Mouse (Mus musculus) liver, embryonic 12.5 days (tissue): ENCODE data around the gene Cirbp. TPM values are rescaled to one million over a fixed set of nuclear protein-coding genes. Genes with fewer than 3 reads are reported as not detected.
A peak's percentile ranks its signal among the peaks of the same experiment; 100 is the strongest.

Source experiments
- ATAC-seq: fragments of 200-750 bp; cut with Nextera tagmentation; 2 replicates; pipeline ENCODE4 v1.8.0; 2017; ENCODE audit warnings: moderate number of reproducible peaks, mild to moderate bottlenecking, moderate library complexity
- H3K27ac ChIP-seq: fragments of 300-500 bp; sonication (generic); 2 replicates; pipeline ENCODE4 v1.5.1; 2016; ENCODE audit warnings: mild to moderate bottlenecking
- H3K27me3 ChIP-seq: fragments of 300-500 bp; sonication (generic); replicated peaks from 2 replicates; pipeline ENCODE4 v1.6.1; 2016; ENCODE audit warnings: mild to moderate bottlenecking, moderate library complexity
- H3K36me3 ChIP-seq: fragments of 300-500 bp; sonication (generic); 2 replicates; pipeline ENCODE4 v1.6.1; 2016; ENCODE audit warnings: mild to moderate bottlenecking, moderate library complexity
- H3K4me1 ChIP-seq: fragments of 300-500 bp; sonication (generic); 2 replicates; pipeline ENCODE4 v1.6.1; 2016
- H3K4me2 ChIP-seq: fragments of 300-500 bp; sonication (generic); 2 replicates; pipeline ENCODE4 v1.6.1; 2016; ENCODE audit warnings: mild to moderate bottlenecking, moderate library complexity
- H3K4me3 ChIP-seq: fragments of 300-500 bp; sonication (generic); 2 replicates; pipeline ENCODE4 v1.5.1; 2016; ENCODE audit warnings: mild to moderate bottlenecking, moderate library complexity
- H3K9ac ChIP-seq: fragments of 300-500 bp; sonication (generic); 2 replicates; pipeline ENCODE4 v1.6.1; 2016; ENCODE audit warnings: mild to moderate bottlenecking, moderate library complexity
- H3K9me3 ChIP-seq: fragments of 300-500 bp; sonication (generic); replicated peaks from 2 replicates; pipeline ENCODE4 v1.6.1; 2016; ENCODE audit warnings: mild to moderate bottlenecking, moderate library complexity
- WGBS: fragments of 180-500 bp; shearing (Covaris S2); methylation state at CpG from one replicate; pipeline ENCODE4 v1.1.7; 2016; ENCODE audit not compliant: insufficient replicate concordance; 5-methylcytosine and 5-hydroxymethylcytosine counted together
- polyA plus RNA-seq: library from polyadenylated mRNA; unstranded; fragments of >200 nt; fragmentation: Nextera tagmentation; extraction: Ambion mirVana; gene quantifications from 2 replicates; pipeline ENCODE4 v1.2.1, GENCODE M21; 2016

The Cirbp gene
- polyA plus RNA-seq, 1 experiment from 2014 or later: 22.1 TPM

DNA sequence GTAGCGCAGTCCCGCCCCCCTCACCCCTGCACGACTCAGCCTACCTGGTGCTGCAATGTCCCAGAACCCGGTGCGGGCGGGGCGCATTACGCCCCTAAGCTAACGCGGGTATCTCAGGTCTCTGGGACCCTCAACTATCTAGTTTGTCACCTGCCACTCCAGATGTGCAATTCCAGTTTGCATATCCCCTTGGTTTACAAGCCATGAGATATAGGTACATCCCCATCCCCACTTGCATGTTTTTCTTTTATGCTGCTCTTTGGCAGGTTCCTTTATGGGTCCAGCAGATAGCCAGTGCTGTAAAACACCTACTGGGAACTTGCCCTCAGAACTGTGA lies 26.4 kb upstream of the Cirbp start:
- H3K27ac ChIP-seq: peak overlapping the region; percentile 15; the same call in 1 of the 2 replicates
- H3K4me1 ChIP-seq: peaks cover 73% of the 10 kb centered on the region
- peaks cover 12% of the 10 kb centered on the region for H3K36me3 ChIP-seq
- H3K4me3 ChIP-seq: peak overlapping the region; percentile 65
- no peaks in the 10 kb centered on the region for H3K9me3 ChIP-seq
- H3K27me3 ChIP-seq: peaks cover 56% of the 10 kb centered on the region
- H3K4me2 ChIP-seq: peak overlapping the region; percentile 97
- no peak; the same call in 1 of the 2 replicates for ATAC-seq
- peak overlapping the region; percentile 73 for H3K9ac ChIP-seq
- WGBS: under 1% methylated on average over 9 of the region's 10 CpGs

DNA sequence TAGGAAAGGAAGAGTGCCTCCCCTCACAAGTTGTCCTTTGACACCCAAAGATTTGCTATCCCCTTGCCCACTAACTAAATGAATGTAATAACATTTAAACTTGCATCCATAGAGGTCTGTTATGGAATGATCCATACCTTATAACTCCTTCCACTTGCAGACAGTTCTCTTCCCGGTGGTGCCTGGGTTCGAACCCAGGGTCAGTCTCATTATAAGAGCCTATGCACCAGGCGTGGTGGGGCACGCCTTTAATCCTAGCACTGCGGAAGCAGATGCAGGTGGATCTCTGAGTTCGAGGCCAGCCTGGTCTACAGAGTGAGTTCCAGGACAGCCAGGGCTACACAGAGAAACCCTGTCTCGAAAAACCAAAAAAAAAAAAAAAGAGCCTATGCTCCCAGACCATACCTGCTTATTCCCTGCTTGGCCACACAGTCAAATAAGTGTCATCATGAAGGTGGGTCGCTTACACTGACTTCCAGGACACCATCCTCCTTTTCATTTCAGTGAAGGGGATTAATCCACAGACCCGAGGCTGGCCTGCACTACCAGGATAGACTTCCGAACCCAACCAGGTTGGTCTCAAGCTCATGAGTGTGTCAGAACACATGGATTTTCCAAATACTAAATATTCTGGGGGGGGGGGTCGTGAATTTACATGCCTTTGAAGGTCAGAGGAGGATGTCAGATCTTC lies 25.7 kb upstream of the Cirbp start:
- Histone ChIP-seq H3K36me3 (peaks cover 19% of the 10 kb centered on the region), H3K9ac (peak overlapping the region; percentile 71; the same call in 1 of the 2 replicates), H3K27ac (peak overlapping the region; percentile 94), H3K9me3 (no peaks in the 10 kb centered on the region), H3K4me2 (peak overlapping the region; percentile 97), H3K27me3 (peaks cover 49% of the 10 kb centered on the region), H3K4me1 (peaks cover 80% of the 10 kb centered on the region), H3K4me3 (no peak overlapping the region)
- WGBS: 70% methylated on average over 11 of the region's 11 CpGs
- no peak for ATAC-seq

- ATAC-seq: no peak
- H3K4me3 ChIP-seq: peak within 1 kb of the TSS; percentile 76
- peaks cover 44% of the 10 kb centered on the region for H3K27me3 ChIP-seq
- peak within 1 kb of the TSS; percentile 94 for H3K27ac ChIP-seq
- H3K4me1 ChIP-seq: peaks cover 86% of the 10 kb centered on the region
- peak within 1 kb of the TSS; percentile 71 for H3K9ac ChIP-seq
- H3K4me2 ChIP-seq: peak within 1 kb of the TSS; percentile 97
- 70% methylated on average over 10 of the region's 10 CpGs for WGBS
- H3K36me3 ChIP-seq: peaks cover 25% of the 10 kb centered on the region
- no peaks in the 10 kb centered on the region for H3K9me3 ChIP-seq
These were observed 25.1 kb upstream of the Cirbp start, which contains the start of gene Cbarp for GRCm38 (mm10) chr10:80140666-80141035. Gene Cbarp, minus strand, starts transcription at chr10:80140835.

DNA sequence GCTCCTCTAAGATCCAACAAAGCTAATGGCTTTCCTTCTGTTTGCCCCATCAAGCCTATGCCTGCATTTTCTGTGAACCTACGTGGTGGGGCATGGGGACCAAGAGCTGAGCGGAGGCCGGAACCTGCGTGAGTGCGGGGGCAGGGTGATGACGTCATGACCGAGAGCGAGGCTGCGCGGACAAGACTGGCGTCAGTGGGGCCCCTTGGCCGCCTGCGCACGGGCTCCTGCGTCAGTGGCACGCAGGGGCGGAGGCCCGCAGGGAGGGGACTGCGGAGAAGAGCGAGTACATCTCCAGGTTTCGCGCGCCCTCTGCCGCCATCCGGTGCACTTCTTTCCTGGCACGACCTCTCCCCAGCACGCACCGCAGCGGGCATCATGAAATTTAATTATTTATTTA lies 24.5 kb upstream of the Cirbp start:
- Histone ChIP-seq H3K27ac (peak overlapping the region; percentile 94), H3K4me3 (peak overlapping the region; percentile 76), H3K9ac (peak overlapping the region; percentile 71), H3K4me1 (peaks cover 92% of the 10 kb centered on the region), H3K27me3 (peaks cover 38% of the 10 kb centered on the region), H3K9me3 (no peaks in the 10 kb centered on the region), H3K36me3 (peaks cover 30% of the 10 kb centered on the region), H3K4me2 (peak overlapping the region; percentile 90)
- peak; percentile 80 for ATAC-seq
- 0% methylated on average over 29 of the region's 29 CpGs for WGBS

GRCm38 (mm10) chr10:80141786-80142529 lies 23.8 kb upstream of the Cirbp start:
- WGBS: under 1% methylated on average over 43 of the region's 43 CpGs
- Histone ChIP-seq H3K27me3 (peaks cover 31% of the 10 kb centered on the region), H3K9ac (peak overlapping the region; percentile 88), H3K4me2 (peak overlapping the region; percentile 90), H3K9me3 (no peaks in the 10 kb centered on the region), H3K36me3 (peaks cover 36% of the 10 kb centered on the region), H3K27ac (peak overlapping the region; percentile 94), H3K4me3 (peak overlapping the region; percentile 76), H3K4me1 (peaks cover 92% of the 10 kb centered on the region)
- ATAC-seq: peak; percentile 81

- WGBS: under 1% methylated on average over 15 of the region's 15 CpGs
- peak; percentile 19; the same call in 1 of the 2 replicates for ATAC-seq
- Histone ChIP-seq H3K9me3 (no peaks in the 10 kb centered on the region), H3K27me3 (peaks cover 25% of the 10 kb centered on the region), H3K4me2 (peak overlapping the region; percentile 90), H3K9ac (peak overlapping the region; percentile 88), H3K4me1 (peaks cover 92% of the 10 kb centered on the region), H3K36me3 (peaks cover 38% of the 10 kb centered on the region), H3K4me3 (peak overlapping the region; percentile 76), H3K27ac (peak overlapping the region; percentile 94)
These were observed 23.3 kb upstream of the Cirbp start for GRCm38 (mm10) chr10:80142530-80142925.

DNA sequence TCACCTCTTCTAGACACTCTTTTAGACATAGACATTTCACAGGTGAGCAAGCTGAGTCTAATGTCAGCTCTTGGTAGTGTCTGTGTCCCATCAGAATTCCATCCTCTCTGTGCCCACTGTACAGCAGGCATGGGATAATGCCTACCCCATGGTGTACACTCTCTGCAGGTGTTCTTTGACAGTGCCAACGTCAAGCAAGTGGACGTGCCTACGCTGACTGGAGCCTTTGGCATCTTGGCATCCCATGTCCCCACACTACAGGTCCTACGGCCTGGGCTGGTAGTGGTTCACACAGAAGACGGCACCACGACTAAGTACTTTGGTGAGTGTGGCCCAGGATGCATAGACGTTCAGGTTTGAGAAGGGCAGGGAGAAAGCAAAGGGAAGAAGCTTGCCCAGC lies 22.1 kb upstream of the Cirbp start:
- H3K4me3 ChIP-seq: peak overlapping the region; percentile 76; the same call in 1 of the 2 replicates
- no peak overlapping the region; the same call in 1 of the 2 replicates for H3K27ac ChIP-seq
- no peaks in the 10 kb centered on the region for H3K9me3 ChIP-seq
- H3K27me3 ChIP-seq: peaks cover 14% of the 10 kb centered on the region
- H3K36me3 ChIP-seq: peaks cover 38% of the 10 kb centered on the region
- no peak for ATAC-seq
- no peak overlapping the region for H3K9ac ChIP-seq
- WGBS: 86% methylated on average over 7 of the region's 7 CpGs
- peak overlapping the region; percentile 90 for H3K4me2 ChIP-seq
- peaks cover 89% of the 10 kb centered on the region for H3K4me1 ChIP-seq

- H3K4me2 ChIP-seq: no peak overlapping the region
- H3K4me1 ChIP-seq: peaks cover 84% of the 10 kb centered on the region
- peaks cover 38% of the 10 kb centered on the region for H3K36me3 ChIP-seq
- H3K9me3 ChIP-seq: no peaks in the 10 kb centered on the region
- H3K27ac ChIP-seq: peak overlapping the region; percentile 57; the same call in 1 of the 2 replicates
- H3K4me3 ChIP-seq: no peak overlapping the region
- WGBS: 90% methylated on average over 12 of the region's 12 CpGs
- no peak for ATAC-seq
- 0 out of 2 replicates have a peak overlapping the region, but pooled peaks have one; percentile 91 for H3K9ac ChIP-seq
- peaks cover 9% of the 10 kb centered on the region for H3K27me3 ChIP-seq
These were observed 21.6 kb upstream of the Cirbp start for GRCm38 (mm10) chr10:80144159-80144558.

GRCm38 (mm10) chr10:80144864-80145838 lies 20.6 kb upstream of the Cirbp start:
- Histone ChIP-seq H3K4me1 (peaks cover 81% of the 10 kb centered on the region), H3K4me2 (peak overlapping the region; percentile 98), H3K9ac (peak overlapping the region; percentile 91), H3K27ac (peak overlapping the region; percentile 98), H3K9me3 (no peaks in the 10 kb centered on the region), H3K27me3 (no peaks in the 10 kb centered on the region; the same call in 1 of the 2 replicates), H3K4me3 (peak overlapping the region; percentile 5; the same call in 1 of the 2 replicates), H3K36me3 (peaks cover 43% of the 10 kb centered on the region)
- WGBS: 78% methylated on average over 20 of the region's 20 CpGs
- ATAC-seq: no peak

- no peak for ATAC-seq
- Histone ChIP-seq H3K4me3 (peak overlapping the region; percentile 5; the same call in 1 of the 2 replicates), H3K36me3 (peaks cover 50% of the 10 kb centered on the region), H3K4me2 (peak overlapping the region; percentile 98), H3K9ac (peak overlapping the region; percentile 91), H3K27ac (peak overlapping the region; percentile 98), H3K4me1 (peaks cover 81% of the 10 kb centered on the region), H3K27me3 (no peaks in the 10 kb centered on the region), H3K9me3 (no peaks in the 10 kb centered on the region)
- WGBS: 68% methylated on average over 6 of the region's 6 CpGs
These were observed 19.9 kb upstream of the Cirbp start for GRCm38 (mm10) chr10:80145896-80146295.

DNA sequence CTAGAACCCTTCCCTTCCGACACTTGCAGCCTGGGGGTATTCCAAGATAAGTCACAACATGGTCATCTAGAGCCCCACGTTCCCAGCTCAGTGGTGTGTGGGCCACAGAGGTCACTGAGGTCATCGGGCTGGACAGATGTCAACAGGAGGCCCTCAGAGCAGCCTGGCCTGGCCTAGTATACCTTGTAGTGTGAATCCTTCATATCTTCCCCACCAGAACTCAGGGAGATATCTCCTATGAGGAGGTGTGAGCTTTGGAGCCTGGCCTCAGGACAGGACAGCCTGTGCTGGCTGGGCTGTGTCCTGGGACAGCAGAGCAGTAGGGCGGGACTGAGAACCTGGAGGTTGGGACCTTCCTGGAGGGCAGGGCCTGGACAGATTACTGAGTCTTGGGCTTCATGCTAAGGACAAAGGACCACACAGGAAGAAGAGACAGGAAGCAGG lies 19.2 kb upstream of the Cirbp start:
- peak overlapping the region; percentile 91 for H3K9ac ChIP-seq
- 61% methylated on average over 4 of the region's 4 CpGs for WGBS
- 0 out of 2 replicates have a peak overlapping the region, but pooled peaks have one; percentile 85 for H3K4me3 ChIP-seq
- peak overlapping the region; percentile 98 for H3K27ac ChIP-seq
- H3K4me2 ChIP-seq: peak overlapping the region; percentile 98
- H3K9me3 ChIP-seq: no peaks in the 10 kb centered on the region
- H3K27me3 ChIP-seq: no peaks in the 10 kb centered on the region
- peaks cover 57% of the 10 kb centered on the region for H3K36me3 ChIP-seq
- peaks cover 82% of the 10 kb centered on the region for H3K4me1 ChIP-seq
- ATAC-seq: no peak
